Mouse (Mus musculus) megakaryocyte-erythroid progenitor cell, adult 5-6 weeks (primary cell): ENCODE data around the gene Gpx3. TPM values are rescaled to one million over a fixed set of nuclear protein-coding genes. Genes with fewer than 3 reads are reported as not detected.
A peak's percentile ranks its signal among the peaks of the same experiment; 100 is the strongest.
"Not testable (repeated sequence)": the region's sequence is repeated elsewhere in the genome, so short reads cannot be mapped to it uniquely, and the experiment has no call there.

ENCODE experiments used
- ATAC-seq: replicated peaks from 2 replicates; pipeline ENCODE4 v1.8.0; 2016; ENCODE audit warnings: mild to moderate bottlenecking, inconsistent platforms; ENCODE audit not compliant: severe bottlenecking, poor library complexity, low FRiP score, low TSS enrichment
- total RNA-seq, 2 experiments: library from RNA; stranded (forward) in 1 of 2; stranded (reverse) in 1 of 2; fragments of 200-1000, 215-1000 nt in 1 of 2; fragments of >200 nt in 1 of 2; fragmentation: Nextera tagmentation in 1 of 2; gene quantifications; 2 replicates each; pipeline ENCODE4 v1.2.3; 2014 to 2017

Gene Gpx3
- total RNA-seq, 2 experiments from 2014 or later: not detected

- no peak for ATAC-seq
These were observed 29.3 kb downstream of the Gpx3 start for GRCm38 (mm10) chr11:54931405-54932093.

GRCm38 (mm10) chr11:54932540-54932939 is 30.3 kb downstream of the Gpx3 start:
- no peak for ATAC-seq

- ATAC-seq: no peak
These were observed 31.9 kb downstream of the Gpx3 start for GRCm38 (mm10) chr11:54934198-54934597.

GRCm38 (mm10) chr11:54936035-54936770 is 34.0 kb downstream of the Gpx3 start:
- peak; percentile 39; the same call in 1 of the 2 replicates for ATAC-seq

GRCm38 (mm10) chr11:54936771-54937140 is 34.5 kb downstream of the Gpx3 start:
- ATAC-seq: peak; percentile 45

- ATAC-seq: no peak
These were observed 37.2 kb downstream of the Gpx3 start for GRCm38 (mm10) chr11:54939501-54939900.

GRCm38 (mm10) chr11:54940056-54940455 is 37.8 kb downstream of the Gpx3 start:
- ATAC-seq: no peak

GRCm38 (mm10) chr11:54944702-54945101 is 42.4 kb downstream of the Gpx3 start:
- no peak for ATAC-seq

GRCm38 (mm10) chr11:54949717-54950116 is 47.5 kb downstream of the Gpx3 start:
- no peak for ATAC-seq

- no peak for ATAC-seq
These were observed 48.4 kb downstream of the Gpx3 start for GRCm38 (mm10) chr11:54950684-54951083.

GRCm38 (mm10) chr11:54952651-54953050 is 50.4 kb downstream of the Gpx3 start:
- ATAC-seq: no peak

- ATAC-seq: no peak
These were observed 51.8 kb downstream of the Gpx3 start for GRCm38 (mm10) chr11:54953993-54954446.

GRCm38 (mm10) chr11:54954716-54955115 is 52.5 kb downstream of the Gpx3 start:
- ATAC-seq: no peak

GRCm38 (mm10) chr11:54955400-54955734 is 53.1 kb downstream of the Gpx3 start:
- not testable (repeated sequence) for ATAC-seq

- peak; percentile 91 for ATAC-seq
These were observed 53.7 kb downstream of the Gpx3 start for GRCm38 (mm10) chr11:54955735-54956480.

GRCm38 (mm10) chr11:54956912-54957311 is 54.7 kb downstream of the Gpx3 start:
- no peak for ATAC-seq

GRCm38 (mm10) chr11:54957708-54958107 is 55.5 kb downstream of the Gpx3 start:
- ATAC-seq: not testable (repeated sequence)

GRCm38 (mm10) chr11:54958571-54959073 is 56.4 kb downstream of the Gpx3 start:
- ATAC-seq: peak; percentile 40
